Mouse (Mus musculus) T-cell, adult 66 days (primary cell): ENCODE measurements around the gene Olfr181. TPM values are rescaled to one million over a fixed set of nuclear protein-coding genes. Genes with fewer than 3 reads are reported as not detected.

Source experiments
- total RNA-seq, 2 experiments: library from RNA; stranded (reverse); gene quantifications; 3 replicates in 1 of 2; 4 replicates in 1 of 2; pipeline ENCODE4 v1.2.4; 2023

The Olfr181 gene
- total RNA-seq, result not detected

GRCm38 (mm10) chr16:58928655-58929054 is at the start of gene Olfr181:
TSS of gene Olfr181 (minus strand) at chr16:58928755.

GRCm38 (mm10) chr16:58929292-58929691 is 737 bp upstream of the Olfr181 start, which contains the start of gene Olfr180:
TSS of gene Olfr180 (minus strand) at chr16:58929392.

GRCm38 (mm10) chr16:58891963-58892362 is 36.6 kb downstream of the Olfr181 start, which contains the start of gene Olfr178:
TSS of gene Olfr178 (minus strand) at chr16:58892063.

Other genes with a start within 250 kb of the Olfr181 start
- gene Gpr15, start 209.7 kb downstream of the Olfr181 start, total RNA-seq, result 1 to 10 TPM in 1 of 2 experiments, under 1 TPM in 1; 0.68 to 1.7 TPM
- gene Cldnd1, start 200.8 kb downstream of the Olfr181 start, total RNA-seq, result 10 to 100 TPM; 38.6 to 51.0 TPM
- gene Olfr172, start 165.6 kb downstream of the Olfr181 start, total RNA-seq, result not detected
- not detected for gene Olfr173, start 128.5 kb downstream of the Olfr181 start, total RNA-seq
- not detected for gene Olfr175-ps1, start 102.0 kb downstream of the Olfr181 start, total RNA-seq
- gene Olfr177, start 54.0 kb downstream of the Olfr181 start, total RNA-seq, result not detected
- not detected for gene Olfr178, start 36.7 kb downstream of the Olfr181 start, total RNA-seq
- gene Olfr180, start 637 bp upstream of the Olfr181 start, total RNA-seq, result not detected
- not detected for gene Olfr183, start 66.6 kb upstream of the Olfr181 start, total RNA-seq
- gene Olfr186, start 101.5 kb upstream of the Olfr181 start, total RNA-seq, result not detected
- not detected for gene Olfr187, start 111.0 kb upstream of the Olfr181 start, total RNA-seq
- gene Olfr190, start 149.2 kb upstream of the Olfr181 start, total RNA-seq, result not detected
- not detected for gene Olfr191, start 161.1 kb upstream of the Olfr181 start, total RNA-seq
- not detected for gene Olfr193, start 183.1 kb upstream of the Olfr181 start, total RNA-seq
- not detected for gene Olfr194, start 192.3 kb upstream of the Olfr181 start, total RNA-seq
- gene Olfr195, start 218.3 kb upstream of the Olfr181 start, total RNA-seq, result not detected
- not detected for gene Olfr196, start 241.7 kb upstream of the Olfr181 start, total RNA-seq